Mouse (Mus musculus): Measurements from ENCODE around the gene Atp5mpl.
"Not testable (repeated sequence)": the region's sequence is repeated elsewhere in the genome, so short reads cannot be mapped to it uniquely, and the experiment has no call there.

DNA sequence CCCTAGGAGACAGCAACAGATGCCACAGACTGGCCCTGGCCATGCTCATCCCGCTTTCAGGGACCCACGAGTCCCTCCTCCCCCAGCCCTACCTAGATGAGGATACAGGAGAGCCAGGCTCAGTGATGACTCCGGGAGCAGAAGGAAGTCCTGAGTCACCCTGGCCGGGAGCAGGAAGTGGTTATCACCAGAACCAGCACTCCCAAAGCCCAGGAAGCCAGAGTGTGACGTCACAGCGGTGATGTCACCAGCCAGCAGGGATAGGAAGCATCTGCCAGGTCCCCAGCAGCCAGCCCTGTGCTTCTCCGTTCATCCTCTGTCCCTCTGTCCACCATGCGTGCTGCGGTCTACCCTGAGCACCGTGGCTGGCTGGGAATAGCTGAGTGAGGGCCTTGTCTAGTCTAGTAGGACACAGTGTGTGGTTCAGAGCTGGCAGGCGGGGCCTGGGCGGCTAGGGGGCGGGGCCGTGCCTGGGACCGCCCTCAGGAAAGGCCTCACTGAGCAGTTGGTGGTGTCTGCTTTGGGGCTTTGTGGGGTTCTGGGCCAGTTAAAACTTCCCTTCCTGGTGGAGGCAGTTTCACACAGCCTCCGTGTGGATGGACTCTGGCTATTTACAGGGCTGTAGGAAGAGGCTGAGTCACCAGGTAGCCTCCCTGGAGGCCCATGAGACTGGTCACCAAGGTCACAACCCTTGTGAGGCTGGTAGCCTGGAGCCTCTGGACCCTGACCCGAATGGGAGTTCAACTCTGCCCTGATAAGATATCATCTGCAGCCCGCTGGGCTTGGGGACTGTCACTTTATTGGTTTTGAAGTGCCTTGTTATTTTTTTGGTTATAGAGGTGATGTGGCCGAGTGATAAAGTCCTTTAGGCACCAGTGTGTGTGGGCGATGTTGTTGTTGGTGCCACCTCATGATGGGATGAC, 22.5 kb downstream of the Atp5mpl start:
- TF ChIP-seq CTCF (conservative IDR thresholded peaks at IDR 0.05; ENCODE audit: low read length); POU5F1 (IDR thresholded peaks at IDR 0.05; ENCODE audit: borderline replicate concordance, low read length); NANOG (IDR thresholded peaks at IDR 0.05; ENCODE audit: borderline replicate concordance, low read length): not testable (repeated sequence)

Measured in E14TG2a.4 (cell line).